Mouse (Mus musculus): ENCODE data around the gene Adamts10.

DNA sequence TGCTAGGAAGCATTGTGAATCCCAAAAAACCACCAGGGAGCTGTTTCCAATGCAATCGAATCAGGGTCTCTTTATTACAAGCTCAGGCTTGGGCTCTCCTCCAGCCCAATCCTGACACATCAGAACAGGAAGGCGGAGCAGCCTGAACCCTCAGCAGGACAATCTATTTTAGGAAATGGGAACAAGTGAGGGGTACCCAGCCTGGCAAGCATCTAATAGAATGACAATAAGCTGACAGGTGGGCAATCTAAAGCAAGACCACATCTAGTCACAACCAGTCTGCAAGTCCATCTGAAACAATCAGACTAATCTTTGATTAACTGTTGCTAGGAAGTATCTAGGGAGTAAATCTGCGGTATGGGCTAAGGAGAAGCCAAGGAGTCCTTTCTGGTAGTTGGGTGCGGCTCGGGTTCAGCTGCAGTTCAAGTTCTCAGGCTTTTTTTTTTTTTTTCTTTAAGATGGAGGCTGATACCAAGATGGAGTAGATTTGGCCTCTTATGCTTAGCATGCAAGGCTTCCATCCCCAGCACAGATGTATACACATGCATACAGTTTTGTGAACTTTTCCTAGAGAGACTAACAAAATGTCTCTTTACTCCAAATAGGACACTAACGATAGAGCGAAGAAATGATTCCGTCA, 76.0 kb downstream of the Adamts10 start:
- no peak for TF ChIP-seq EP300 (IDR thresholded peaks at IDR 0.05; ENCODE audit: insufficient read depth, low read depth, low read length)
- TF ChIP-seq CTCF (IDR thresholded peaks at IDR 0.05) = no peak
- no peak for TF ChIP-seq POLR2A (IDR thresholded peaks at IDR 0.05; ENCODE audit: insufficient read depth, low read depth, low read length)
